In the genomic region with DNA sequence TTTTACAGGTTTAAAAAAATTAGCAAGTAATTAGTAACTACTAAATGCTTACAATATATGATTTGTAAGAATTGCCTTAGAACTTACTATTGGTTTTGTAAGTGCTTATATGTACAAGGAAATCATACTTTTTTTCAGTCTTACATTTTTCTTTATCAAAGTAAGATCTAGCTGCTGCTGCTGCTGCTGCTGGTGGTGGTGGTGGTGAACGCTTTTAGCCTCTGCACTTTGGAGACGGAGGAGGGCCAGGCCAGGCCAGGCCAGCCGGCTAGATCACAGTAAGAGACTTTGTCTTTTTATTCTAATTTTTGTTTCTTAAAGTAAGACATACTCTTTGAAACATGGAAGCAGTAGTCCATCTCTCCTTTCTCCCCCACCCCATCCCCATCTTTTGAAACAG, we compare ENCODE assay signal across 9 mouse cellular contexts. TPM values are rescaled to one million over a fixed set of nuclear protein-coding genes. Genes with fewer than 3 reads are reported as not detected.
DNase-seq lines count a peak whose midpoint lies in the region; ATAC-seq and TF ChIP-seq lines count a peak whose summit lies in the region.
"Had no signal": no experiment of that assay in that cellular context is flagged by ENCODE, and none has a peak within 500 bp of the region (broad histone marks: within the 10 kb centered on the region; RNA-seq: fewer than 3 reads in every experiment).

No protein-coding gene starts in this region.

- peaks cover 9% of the 10 kb centered on the region; the same call in 1 of the 2 replicates for H3K4me1 ChIP-seq in heart, embryonic 10.5 days
- H3K4me1 ChIP-seq in embryonic fibroblast, embryonic 13.5 days (ENCODE audit: control insufficient read depth, insufficient read depth, low read length): no peaks in the 10 kb centered on the region
- H3K4me1 ChIP-seq in liver, postnatal 0 days (ENCODE audit: insufficient read depth): peaks cover 24% of the 10 kb centered on the region

- H3K4me3 ChIP-seq in heart, embryonic 10.5 days: peak overlapping the region; percentile 88; the same call in 1 of the 2 replicates
- peak overlapping the region; percentile 8; the same call in 1 of the 2 replicates for H3K4me3 ChIP-seq in embryonic fibroblast, embryonic 13.5 days (ENCODE audit: insufficient read depth, low read length)
- peak overlapping the region; percentile 99; the same call in 1 of the 2 replicates for H3K4me3 ChIP-seq in liver, postnatal 0 days (ENCODE audit: low read depth, low read length)

- H3K27ac ChIP-seq in heart, embryonic 10.5 days: no peak overlapping the region
- no peak overlapping the region for H3K27ac ChIP-seq in embryonic fibroblast, embryonic 13.5 days (ENCODE audit: insufficient read depth, low read length)
- no peak overlapping the region for H3K27ac ChIP-seq in liver, postnatal 0 days (ENCODE audit: low read depth)

- no peaks in the 10 kb centered on the region for H3K9me3 ChIP-seq in heart, embryonic 10.5 days
- no peaks in the 10 kb centered on the region for H3K9me3 ChIP-seq in liver, postnatal 0 days (ENCODE audit: low read length)
- H3K9me3 ChIP-seq: limb, embryonic 15.5 days had no signal

- no peak for ATAC-seq in liver, postnatal 0 days
- no peak for ATAC-seq in frontal cortex, adult (ENCODE audit: low TSS enrichment)

- no peak overlapping the region for H3K9ac ChIP-seq in liver, postnatal 0 days (replicated peaks)

- WGBS in heart, embryonic 10.5 days: 54% methylated on average over 3 of the region's 3 CpGs
- WGBS in liver, postnatal 0 days (ENCODE audit: insufficient replicate concordance): 31% methylated on average over 3 of the region's 3 CpGs

- no peak for TF ChIP-seq EP300 in liver, postnatal 0 days (IDR thresholded peaks at IDR 0.05; ENCODE audit: low read depth)

- H3K36me3 ChIP-seq in heart, embryonic 10.5 days: peaks cover 7% of the 10 kb centered on the region; the same call in 1 of the 2 replicates
- H3K36me3 ChIP-seq in liver, postnatal 0 days (replicated peaks; ENCODE audit: insufficient read depth, low read length): peaks cover 16% of the 10 kb centered on the region; the same call in 1 of the 2 replicates
- H3K36me3 ChIP-seq: limb, embryonic 15.5 days had no signal

- H3K4me2 ChIP-seq in liver, postnatal 0 days (ENCODE audit: low read depth, low read length): peak overlapping the region; percentile 70

- intact Hi-C loops in heart, postnatal 10 days (cut with DNase I): loop anchor here (2.0 kb wide), 1 partner anchor 48 kb away; no protein-coding TSS in a partner anchor

- DNase-seq in heart, embryonic 10.5 days (ENCODE audit: low spot score): no peak
- DNase-seq in heart, postnatal 10 days: no peak
- DNase-seq in 416B (ENCODE audit: low read depth): peak; percentile 53
- no peak for DNase-seq in liver, postnatal 0 days
- DNase-seq in layer of hippocampus, postnatal 25 days (ENCODE audit: extremely low spot score in 1 of 2, low spot score in 1 of 2): no peak
- no peak for DNase-seq in natural killer cell, adult 2 months (ENCODE audit: low spot score in 2 of 2)

- no peak for TF ChIP-seq CTCF in embryonic fibroblast, embryonic 13.5 days (IDR thresholded peaks at IDR 0.05; ENCODE audit: borderline replicate concordance, insufficient read depth, low read length)
- no peak for TF ChIP-seq CTCF in liver, postnatal 0 days (IDR thresholded peaks at IDR 0.05; ENCODE audit: low read depth)

- H3K27me3 ChIP-seq in heart, embryonic 10.5 days (ENCODE audit: insufficient read depth, poor library complexity, severe bottlenecking): no peaks in the 10 kb centered on the region
- no peaks in the 10 kb centered on the region for H3K27me3 ChIP-seq in liver, postnatal 0 days (ENCODE audit: insufficient read depth, low read length)
- H3K27me3 ChIP-seq: limb, embryonic 15.5 days had no signal

- no peak for TF ChIP-seq POLR2A in embryonic fibroblast, embryonic 13.5 days (IDR thresholded peaks at IDR 0.05; ENCODE audit: low read depth, low read length)

RNA-seq across cellular contexts. Expression of a gene that starts 2.0 kb away (rescaled TPM):
- polyA plus RNA-seq in heart, embryonic 10.5 days (2016; fragmentation: Nextera tagmentation; extraction: Ambion mirVana): 24.2 and 31.6 TPM in 2 replicates
- 100 to 1,000 TPM; 106 to 108 TPM for total RNA-seq in heart, postnatal 10 days (2021)
- polyA plus RNA-seq in embryonic fibroblast, embryonic 13.5 days (2011; ENCODE audit: insufficient read length, low read depth, missing spikeins): 72.4 and 72.7 TPM in 2 replicates
- 13.9 and 14.8 TPM in 2 replicates for polyA plus RNA-seq in liver, postnatal 0 days (2015; fragmentation: Nextera tagmentation; extraction: Ambion mirVana)
- total RNA-seq in layer of hippocampus, postnatal 25 days (2021): 100 to 1,000 TPM; 149 to 151 TPM

RNA-seq across cellular contexts. Expression of a gene that starts 16.8 kb away (rescaled TPM):
- 1.0 and 1.2 TPM in 2 replicates for polyA plus RNA-seq in heart, embryonic 10.5 days (2016; fragmentation: Nextera tagmentation; extraction: Ambion mirVana)
- 1 to 10 TPM in 1 of 2 experiments, under 1 TPM in 1; 0.45 to 1.1 TPM for total RNA-seq in heart, postnatal 10 days (2021)
- 1.1 and 3.5 TPM in 2 replicates for polyA plus RNA-seq in embryonic fibroblast, embryonic 13.5 days (2011; ENCODE audit: insufficient read length, low read depth, missing spikeins)
- 3.6 and 3.8 TPM in 2 replicates for polyA plus RNA-seq in liver, postnatal 0 days (2015; fragmentation: Nextera tagmentation; extraction: Ambion mirVana)
- total RNA-seq in layer of hippocampus, postnatal 25 days (2021): under 1 TPM; 0.44 to 0.75 TPM

Comparison
In these comparisons a context has a peak if more than half of its experiments do, and no peak if none do; other contexts are left out.
1. H3K4me3 ChIP-seq: peak in every context shown above with its lines; median percentile 99 in liver, postnatal 0 days; 88 in heart, embryonic 10.5 days; 8 in embryonic fibroblast, embryonic 13.5 days.